Mouse (Mus musculus) ES-E14 (cell line): ENCODE results near the gene Abcf2. TPM values are rescaled to one million over a fixed set of nuclear protein-coding genes. Genes with fewer than 3 reads are reported as not detected.
A peak's percentile ranks its signal among the peaks of the same experiment; 100 is the strongest.

ENCODE experiments used
- DNase-seq: peaks from one replicate; pipeline ENCODE4 v3.0.0-alpha.2; 2013; ENCODE audit warnings: low read depth, low spot score
- H3K27ac ChIP-seq: 2 replicates; pipeline ENCODE4 v1.5.1; 2012; ENCODE audit warnings: low read depth, mild to moderate bottlenecking, low read length, moderate library complexity, mixed read lengths; ENCODE audit not compliant: poor library complexity, insufficient read depth, severe bottlenecking
- H3K36me3 ChIP-seq: 2 replicates; pipeline ENCODE4 v1.6.1; 2012; ENCODE audit warnings: mild to moderate bottlenecking, low read length, moderate library complexity, mixed read lengths; ENCODE audit not compliant: control insufficient read depth, poor library complexity, insufficient read depth, severe bottlenecking
- H3K4me1 ChIP-seq, 2 experiments: fragments of 150-350 bp in 1 of 2; sonication (generic) in 1 of 2; 2 replicates each; pipeline ENCODE4 v1.6.1; 2012; ENCODE audit warnings: low read length in 2 of 2, mild to moderate bottlenecking in 1 of 2, mixed read lengths in 1 of 2; ENCODE audit not compliant: control insufficient read depth in 2 of 2, insufficient read depth in 2 of 2, poor library complexity in 1 of 2
- H3K4me3 ChIP-seq, 2 experiments: fragments of 150-350 bp in 1 of 2; sonication (generic) in 1 of 2; 2 replicates each; pipeline ENCODE4 v1.5.1; 2012; ENCODE audit warnings: low read length in 2 of 2, low read depth in 1 of 2, mild to moderate bottlenecking in 1 of 2, mixed read lengths in 1 of 2; ENCODE audit not compliant: insufficient read depth in 1 of 2, poor library complexity in 1 of 2, severe bottlenecking in 1 of 2
- H3K9ac ChIP-seq: 2 replicates; pipeline ENCODE4 v1.6.1; 2012; ENCODE audit warnings: low read depth, mild to moderate bottlenecking, low read length, mixed read lengths; ENCODE audit not compliant: poor library complexity, insufficient read depth, severe bottlenecking
- H3K9me3 ChIP-seq: fragments of 150-350 bp; sonication (generic); 2 replicates; pipeline ENCODE4 v1.6.1; 2012; ENCODE audit warnings: low read depth, mild to moderate bottlenecking, low read length; ENCODE audit not compliant: control insufficient read depth, insufficient read depth
- CHD2 ChIP-seq: IDR thresholded peaks from 2 replicates; pipeline ENCODE4 v1.6.1; 2014; ENCODE audit warnings: mild to moderate bottlenecking, low read depth, low read length, inconsistent platforms
- HCFC1 ChIP-seq: IDR thresholded peaks from 2 replicates; pipeline ENCODE4 v1.6.1; 2012; ENCODE audit warnings: low read length, inconsistent platforms, borderline replicate concordance; ENCODE audit not compliant: insufficient read depth
- MAFK ChIP-seq: IDR thresholded peaks from 2 replicates; pipeline ENCODE4 v1.6.1; 2014; ENCODE audit warnings: mild to moderate bottlenecking, low read depth, low read length, inconsistent platforms; ENCODE audit not compliant: insufficient read depth
- ZC3H11A ChIP-seq: IDR thresholded peaks from 2 replicates; pipeline ENCODE4 v1.6.1; 2012; ENCODE audit warnings: low read depth, mild to moderate bottlenecking, inconsistent platforms, low read length, borderline replicate concordance
- ZNF384 ChIP-seq: IDR thresholded peaks from 2 replicates; pipeline ENCODE4 v1.6.1; 2012; ENCODE audit warnings: low read depth, low read length, inconsistent platforms
- in situ Hi-C, 2 experiments: fragments of 600-800 bp; cut with MboI; formaldehyde crosslinking; loops; one replicate each; pipeline ENCODE4 v1.15.1; 2025; ENCODE audit warnings: low sequenced_read_pairs in 2 of 2, inconsistent platforms in 1 of 2; ENCODE audit not compliant: unreplicated experiment in 2 of 2
- total RNA-seq: library from RNA; depleted of rRNA; stranded (reverse); fragments of 300-350 nt; gene quantifications from 2 replicates; pipeline ENCODE4 v1.2.3, GENCODE M21; 2012

Abcf2 gene
- total RNA-seq, 1 experiment = 171 TPM

DNA sequence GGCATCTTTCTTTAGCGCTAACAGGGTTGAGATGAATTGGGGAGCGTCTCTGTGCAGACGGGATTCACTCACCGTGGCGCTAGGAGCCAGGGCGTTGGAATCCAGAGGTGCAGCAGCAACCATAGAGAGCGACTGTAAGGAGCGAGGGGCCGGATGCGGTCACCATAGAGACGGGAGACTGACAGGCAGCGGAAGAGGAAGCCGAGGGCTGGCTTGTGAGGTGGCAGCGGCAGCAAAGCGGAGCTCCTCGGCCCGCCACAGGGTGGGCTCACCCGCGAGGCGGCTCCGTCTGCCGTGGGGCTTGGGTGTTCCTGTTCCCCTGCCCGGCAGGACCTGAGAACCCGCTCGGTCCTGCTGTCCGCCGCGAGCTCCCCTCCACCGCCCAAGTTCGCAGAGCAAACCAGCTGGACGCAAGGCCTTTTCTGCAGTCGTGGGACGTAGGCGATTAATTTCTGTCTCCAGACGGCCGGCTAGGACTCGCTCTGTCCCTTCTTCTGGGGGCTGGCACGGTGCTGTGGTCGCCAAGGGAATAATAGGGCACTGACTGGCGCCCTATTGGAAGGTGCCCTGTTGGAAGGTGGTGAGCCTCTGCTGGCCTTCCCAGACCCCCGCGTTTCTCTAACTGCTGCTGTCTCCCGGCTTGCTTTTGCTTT is 9.4 kb upstream of the Abcf2 start, which contains the start of gene Chpf2:
Gene Chpf2 (plus strand): TSS at position 195 of the 653 bp plus-strand sequence.
- Histone ChIP-seq H3K27ac (no peak within 1 kb of the TSS), H3K9me3 (no peaks in the 10 kb centered on the region), H3K9ac (peak within 1 kb of the TSS; percentile 71), H3K4me3 (peak within 1 kb of the TSS; percentile 74 to 81), H3K4me1 (peaks cover 2 to 5% of the 10 kb centered on the region in 2 experiments; a peak in 2 of 4 replicates), H3K36me3 (peaks cover 8% of the 10 kb centered on the region; the same call in 1 of the 2 replicates)
- peak; percentile 79 for DNase-seq
- in situ Hi-C loops = no loop called here
- TF ChIP-seq MAFK = no peak
- TF ChIP-seq ZC3H11A = no peak
- TF ChIP-seq CHD2 = no peak
- TF ChIP-seq ZNF384 = no peak
- TF ChIP-seq HCFC1 = no peak

DNA sequence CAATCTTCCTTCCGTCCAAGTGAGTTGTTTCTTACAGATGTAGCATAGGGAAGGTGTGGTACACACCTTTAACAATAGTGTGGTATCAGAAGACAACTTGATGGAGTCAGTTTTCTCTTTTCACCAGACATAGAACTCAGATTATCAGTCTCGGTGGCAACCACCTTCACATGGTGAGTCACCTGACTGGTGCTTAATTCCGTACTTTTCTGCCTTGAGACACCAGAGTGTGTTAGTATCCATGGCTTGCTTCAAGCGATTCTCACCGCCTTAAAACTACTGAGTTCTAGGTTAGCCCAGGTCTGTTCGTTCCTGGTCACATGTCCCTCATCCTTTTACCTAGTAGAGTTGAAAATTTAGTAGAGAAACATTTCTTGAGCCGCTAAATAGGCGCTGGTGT is 8.8 kb upstream of the Abcf2 start:
- no peak for DNase-seq
- peak overlapping the region; percentile 74 to 81 for H3K4me3 ChIP-seq
- H3K4me1 ChIP-seq = no peaks in the 10 kb centered on the region; a peak in 1 of 4 replicates
- H3K36me3 ChIP-seq = peaks cover 8% of the 10 kb centered on the region; the same call in 1 of the 2 replicates
- in situ Hi-C loops = no loop called here
- peak overlapping the region; percentile 35; the same call in 1 of the 2 replicates for H3K9ac ChIP-seq
- no peak overlapping the region for H3K27ac ChIP-seq
- TF ChIP-seq ZC3H11A (no peak), HCFC1 (no peak), MAFK (no peak), CHD2 (no peak), ZNF384 (no peak)
- no peaks in the 10 kb centered on the region for H3K9me3 ChIP-seq

DNA sequence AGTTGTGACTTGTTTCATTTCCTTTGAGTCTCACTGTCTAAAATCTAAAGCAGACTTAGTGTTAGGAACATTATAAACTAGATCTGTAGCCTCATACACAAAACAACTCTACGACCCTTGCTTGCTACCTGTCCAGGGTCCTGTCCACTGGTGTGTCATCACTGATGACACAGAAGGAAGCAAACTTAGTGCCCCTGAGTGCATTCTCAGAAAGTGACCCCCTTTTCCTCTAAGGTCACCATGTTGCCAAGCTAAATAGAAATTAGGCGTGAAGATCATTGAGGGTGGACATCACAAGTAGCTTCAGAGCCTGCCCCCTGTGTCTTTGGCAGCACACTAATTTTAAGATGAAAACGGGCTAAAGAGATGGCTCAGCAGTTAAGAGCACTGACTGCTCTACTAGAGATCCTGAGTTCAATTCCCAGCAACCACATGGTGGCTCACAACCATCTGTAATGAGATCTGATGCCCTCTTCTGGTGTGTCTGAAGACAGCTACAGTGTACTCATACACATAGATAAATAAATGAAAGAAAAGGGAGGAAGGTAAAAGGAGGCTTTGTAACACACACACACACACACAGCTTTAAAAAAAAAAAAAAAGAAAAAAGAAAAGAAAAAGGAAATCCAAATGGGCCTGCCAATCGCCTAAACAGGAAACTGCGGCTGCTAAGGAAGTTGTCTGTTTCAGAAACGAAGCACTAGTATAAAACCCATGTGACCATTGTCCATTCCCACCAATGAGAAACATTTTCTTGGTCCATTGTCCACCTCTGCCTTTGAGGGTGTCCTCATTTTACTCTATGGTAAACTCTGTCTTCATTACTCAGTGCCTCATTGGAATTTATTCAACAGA is 1.1 kb upstream of the Abcf2 start:
- no peaks in the 10 kb centered on the region for H3K9me3 ChIP-seq
- no peak for TF ChIP-seq CHD2
- TF ChIP-seq ZC3H11A = no peak
- TF ChIP-seq ZNF384 = no peak
- TF ChIP-seq HCFC1 = no peak
- TF ChIP-seq MAFK = no peak
- peaks cover 19% of the 10 kb centered on the region for H3K36me3 ChIP-seq
- in situ Hi-C loops = no loop called here
- H3K4me1 ChIP-seq = peaks cover 0 to 2% of the 10 kb centered on the region in 2 experiments; a peak in 1 of 4 replicates
- no peak overlapping the region for H3K27ac ChIP-seq
- no peak overlapping the region for H3K9ac ChIP-seq
- peak overlapping the region; percentile 58 to 78 for H3K4me3 ChIP-seq
- no peak for DNase-seq

DNA sequence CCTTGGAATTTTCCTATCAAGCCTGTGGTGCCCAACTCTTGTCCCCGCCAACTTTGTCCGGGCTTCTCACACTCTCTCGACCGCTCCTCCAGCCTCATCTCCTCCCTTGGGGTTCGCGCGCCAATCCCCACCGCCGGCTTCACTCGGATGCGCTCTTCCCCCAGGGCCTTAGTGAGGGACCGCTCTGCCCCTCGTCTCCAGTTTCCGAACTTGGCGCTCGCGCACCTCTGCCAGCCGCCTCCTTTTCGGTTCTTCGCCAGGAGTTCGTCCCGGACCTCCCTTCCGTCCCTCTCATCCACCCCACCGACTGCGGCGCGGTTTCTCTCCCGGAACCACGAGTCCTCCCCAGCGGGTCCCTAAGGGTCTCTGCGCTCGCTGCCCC is 475 bp downstream of the Abcf2 start:
- no peak for DNase-seq
- H3K27ac ChIP-seq = peak overlapping the region; percentile 54; the same call in 1 of the 2 replicates
- H3K4me3 ChIP-seq = peak overlapping the region; percentile 86 to 92
- TF ChIP-seq HCFC1 = no peak
- no peak for TF ChIP-seq ZNF384
- TF ChIP-seq CHD2 = no peak
- no peak for TF ChIP-seq ZC3H11A
- TF ChIP-seq MAFK = no peak
- H3K9ac ChIP-seq = peak overlapping the region; percentile 93
- peaks cover 34% of the 10 kb centered on the region for H3K36me3 ChIP-seq
- in situ Hi-C loops = no loop called here
- peaks cover 0 to 2% of the 10 kb centered on the region in 2 experiments; a peak in 1 of 4 replicates for H3K4me1 ChIP-seq
- H3K9me3 ChIP-seq = no peaks in the 10 kb centered on the region
